Mouse (Mus musculus): ENCODE measurements around the gene Agpat4.

- TF ChIP-seq CTCF (IDR thresholded peaks at IDR 0.05; ENCODE audit: control insufficient read depth, insufficient read depth, insufficient read length): no peak
- no peak for TF ChIP-seq USF1 (IDR thresholded peaks at IDR 0.05; ENCODE audit: low read depth)
- no peak for TF ChIP-seq MAX (IDR thresholded peaks at IDR 0.05)
- TF ChIP-seq FOSL1 (IDR thresholded peaks at IDR 0.05; ENCODE audit: insufficient read depth, low read length, poor library complexity, severe bottlenecking): no peak
- TF ChIP-seq CEBPB (IDR thresholded peaks at IDR 0.05; ENCODE audit: low read depth): no peak
- no peak for TF ChIP-seq MYOD1 (IDR thresholded peaks at IDR 0.05; ENCODE audit: control insufficient read depth, insufficient read length, low read depth)
Measured at GRCm38 (mm10) chr17:12115086-12115485, 3.4 kb upstream of the Agpat4 start.
